Mouse (Mus musculus) hindbrain, embryonic 15.5 days (tissue): ENCODE results near the gene Apba2. TPM values are rescaled to one million over a fixed set of nuclear protein-coding genes. Genes with fewer than 3 reads are reported as not detected.

Experiments used
- ATAC-seq: fragments of 200-750 bp; cut with Nextera tagmentation; 2 replicates; pipeline ENCODE4 v1.8.0; 2017; ENCODE audit warnings: low read depth, moderate number of reproducible peaks, moderate TSS enrichment; ENCODE audit not compliant: low FRiP score
- H3K27ac ChIP-seq: fragments of 300-500 bp; sonication (generic); replicated peaks from 2 replicates; pipeline ENCODE4 v1.5.1; 2015; ENCODE audit warnings: mild to moderate bottlenecking, inconsistent platforms
- H3K27me3 ChIP-seq: fragments of 300-500 bp; sonication (generic); 2 replicates; pipeline ENCODE4 v1.6.1; 2015; ENCODE audit warnings: control low read depth, inconsistent platforms
- H3K36me3 ChIP-seq: fragments of 300-500 bp; sonication (generic); 2 replicates; pipeline ENCODE4 v1.6.1; 2015; ENCODE audit warnings: control low read depth, inconsistent platforms
- H3K4me1 ChIP-seq: fragments of 300-500 bp; sonication (generic); replicated peaks from 2 replicates; pipeline ENCODE4 v1.6.1; 2015; ENCODE audit warnings: control low read depth, inconsistent platforms
- H3K4me2 ChIP-seq: fragments of 300-500 bp; sonication (generic); 2 replicates; pipeline ENCODE4 v1.6.1; 2015; ENCODE audit warnings: moderate library complexity, mild to moderate bottlenecking, inconsistent platforms
- H3K4me3 ChIP-seq: fragments of 300-500 bp; sonication (generic); 2 replicates; pipeline ENCODE4 v1.5.1; 2015; ENCODE audit warnings: mild to moderate bottlenecking, inconsistent platforms
- H3K9ac ChIP-seq: fragments of 300-500 bp; sonication (generic); 2 replicates; pipeline ENCODE4 v1.6.1; 2015; ENCODE audit warnings: inconsistent platforms
- H3K9me3 ChIP-seq: fragments of 300-500 bp; sonication (generic); 2 replicates; pipeline ENCODE4 v1.6.1; 2016; ENCODE audit warnings: control low read depth, inconsistent platforms
- WGBS: fragments of 180-500 bp; shearing (Covaris S2); methylation state at CpG from one replicate; pipeline ENCODE4 v1.1.7; 2015; 5-methylcytosine and 5-hydroxymethylcytosine counted together
- polyA plus RNA-seq: library from polyadenylated mRNA; unstranded; fragments of >200 nt; fragmentation: Nextera tagmentation; extraction: Ambion mirVana; gene quantifications from 2 replicates; pipeline ENCODE4 v1.2.1, GENCODE M21; 2015

Gene Apba2
- polyA plus RNA-seq, 1 experiment from 2014 or later = 175 TPM

GRCm38 (mm10) chr7:64640651-64641050, 139.1 kb downstream of the Apba2 start:
- 0 out of 2 replicates have a peak, but pooled peaks have one; percentile 30 for ATAC-seq
- H3K4me2 ChIP-seq = no peak overlapping the region
- no peak overlapping the region for H3K9ac ChIP-seq
- H3K9me3 ChIP-seq = no peaks in the 10 kb centered on the region
- H3K36me3 ChIP-seq = no peaks in the 10 kb centered on the region
- H3K27ac ChIP-seq = no peak overlapping the region
- 0 out of 2 replicates have a peak, but pooled peaks cover 3% of the 10 kb centered on the region for H3K4me1 ChIP-seq
- H3K27me3 ChIP-seq = no peaks in the 10 kb centered on the region
- no peak overlapping the region for H3K4me3 ChIP-seq
- 92% methylated on average over 3 of the region's 3 CpGs for WGBS

GRCm38 (mm10) chr7:64642903-64643302, 141.4 kb downstream of the Apba2 start:
- Histone ChIP-seq H3K4me2 (no peak overlapping the region), H3K4me1 (0 out of 2 replicates have a peak, but pooled peaks cover 3% of the 10 kb centered on the region), H3K27me3 (no peaks in the 10 kb centered on the region), H3K9me3 (no peaks in the 10 kb centered on the region), H3K27ac (no peak overlapping the region), H3K36me3 (no peaks in the 10 kb centered on the region), H3K9ac (no peak overlapping the region), H3K4me3 (no peak overlapping the region)
- WGBS = 52% methylated on average over 1 of the region's 1 CpGs
- no peak for ATAC-seq

- Histone ChIP-seq H3K9me3 (no peaks in the 10 kb centered on the region), H3K4me2 (no peak overlapping the region), H3K36me3 (no peaks in the 10 kb centered on the region), H3K27me3 (no peaks in the 10 kb centered on the region), H3K9ac (no peak overlapping the region), H3K27ac (no peak overlapping the region), H3K4me1 (peaks cover 11% of the 10 kb centered on the region; the same call in 1 of the 2 replicates), H3K4me3 (no peak overlapping the region)
- 84% methylated on average over 3 of the region's 3 CpGs for WGBS
- ATAC-seq = no peak
Observed at GRCm38 (mm10) chr7:64645458-64645857, 144.0 kb downstream of the Apba2 start.

GRCm38 (mm10) chr7:64646046-64646445, 144.5 kb downstream of the Apba2 start:
- Histone ChIP-seq H3K27ac (no peak overlapping the region), H3K9ac (no peak overlapping the region), H3K27me3 (no peaks in the 10 kb centered on the region), H3K9me3 (no peaks in the 10 kb centered on the region), H3K36me3 (no peaks in the 10 kb centered on the region), H3K4me2 (no peak overlapping the region), H3K4me3 (no peak overlapping the region), H3K4me1 (peaks cover 11% of the 10 kb centered on the region; the same call in 1 of the 2 replicates)
- ATAC-seq = no peak
- 46% methylated on average over 6 of the region's 6 CpGs for WGBS

- WGBS = 56% methylated on average over 10 of the region's 10 CpGs
Observed at GRCm38 (mm10) chr7:64648947-64649607, 147.6 kb downstream of the Apba2 start.

GRCm38 (mm10) chr7:64651963-64652362, 150.5 kb downstream of the Apba2 start:
- no peaks in the 10 kb centered on the region for H3K9me3 ChIP-seq
- ATAC-seq = no peak
- no peak overlapping the region for H3K27ac ChIP-seq
- H3K27me3 ChIP-seq = no peaks in the 10 kb centered on the region
- H3K4me2 ChIP-seq = no peak overlapping the region
- H3K4me3 ChIP-seq = no peak overlapping the region
- no peak overlapping the region for H3K9ac ChIP-seq
- H3K36me3 ChIP-seq = no peaks in the 10 kb centered on the region
- peaks cover 9% of the 10 kb centered on the region; the same call in 1 of the 2 replicates for H3K4me1 ChIP-seq
- 55% methylated on average over 3 of the region's 3 CpGs for WGBS

More at GRCm38 (mm10) chr7:64648947-64649607, 147.6 kb downstream of the Apba2 start:
- no peaks in the 10 kb centered on the region for H3K27me3 ChIP-seq
- no peaks in the 10 kb centered on the region for H3K36me3 ChIP-seq
- peaks cover 8% of the 10 kb centered on the region; the same call in 1 of the 2 replicates for H3K4me1 ChIP-seq
- H3K9me3 ChIP-seq = no peaks in the 10 kb centered on the region
- H3K27ac ChIP-seq = no peak overlapping the region
- no peak for ATAC-seq
- no peak overlapping the region for H3K4me3 ChIP-seq
- H3K4me2 ChIP-seq = no peak overlapping the region
- H3K9ac ChIP-seq = no peak overlapping the region

- Histone ChIP-seq H3K9ac (no peak overlapping the region), H3K4me3 (no peak overlapping the region), H3K27me3 (no peaks in the 10 kb centered on the region), H3K36me3 (no peaks in the 10 kb centered on the region), H3K4me1 (peaks cover 16% of the 10 kb centered on the region; the same call in 1 of the 2 replicates), H3K27ac (0 out of 2 replicates have a peak overlapping the region, but pooled peaks have one; percentile 30), H3K4me2 (no peak overlapping the region), H3K9me3 (no peaks in the 10 kb centered on the region)
- WGBS = 41% methylated on average over 7 of the region's 7 CpGs
- peak; percentile 38; the same call in 1 of the 2 replicates for ATAC-seq
Observed at GRCm38 (mm10) chr7:64656787-64657186, 155.3 kb downstream of the Apba2 start.

- Histone ChIP-seq H3K27ac (no peak overlapping the region), H3K4me1 (peaks cover 16% of the 10 kb centered on the region; the same call in 1 of the 2 replicates), H3K4me3 (no peak overlapping the region), H3K27me3 (no peaks in the 10 kb centered on the region), H3K9ac (no peak overlapping the region), H3K36me3 (no peaks in the 10 kb centered on the region), H3K4me2 (no peak overlapping the region), H3K9me3 (no peaks in the 10 kb centered on the region)
- 39% methylated on average over 4 of the region's 4 CpGs for WGBS
- ATAC-seq = no peak
Observed at GRCm38 (mm10) chr7:64658914-64659313, 157.4 kb downstream of the Apba2 start.

- H3K4me2 ChIP-seq = no peak overlapping the region
- H3K4me1 ChIP-seq = peaks cover 16% of the 10 kb centered on the region; the same call in 1 of the 2 replicates
- H3K36me3 ChIP-seq = no peaks in the 10 kb centered on the region
- H3K9ac ChIP-seq = no peak overlapping the region
- H3K4me3 ChIP-seq = no peak overlapping the region
- ATAC-seq = no peak
- H3K9me3 ChIP-seq = no peaks in the 10 kb centered on the region
- no peak overlapping the region for H3K27ac ChIP-seq
- 23% methylated on average over 8 of the region's 8 CpGs for WGBS
- H3K27me3 ChIP-seq = no peaks in the 10 kb centered on the region
Observed at GRCm38 (mm10) chr7:64659328-64659727, 157.8 kb downstream of the Apba2 start.

GRCm38 (mm10) chr7:64662506-64662905, 161.0 kb downstream of the Apba2 start:
- Histone ChIP-seq H3K27me3 (no peaks in the 10 kb centered on the region), H3K4me1 (peaks cover 12% of the 10 kb centered on the region; the same call in 1 of the 2 replicates), H3K27ac (no peak overlapping the region), H3K9me3 (no peaks in the 10 kb centered on the region), H3K9ac (no peak overlapping the region), H3K4me2 (no peak overlapping the region), H3K4me3 (no peak overlapping the region), H3K36me3 (no peaks in the 10 kb centered on the region)
- no peak for ATAC-seq
- WGBS = 93% methylated on average over 5 of the region's 5 CpGs

GRCm38 (mm10) chr7:64663600-64663999, 162.1 kb downstream of the Apba2 start:
- WGBS = 91% methylated on average over 3 of the region's 3 CpGs

GRCm38 (mm10) chr7:64665120-64665519, 163.6 kb downstream of the Apba2 start:
- Histone ChIP-seq H3K9ac (no peak overlapping the region), H3K4me2 (no peak overlapping the region), H3K4me3 (no peak overlapping the region), H3K9me3 (no peaks in the 10 kb centered on the region), H3K36me3 (no peaks in the 10 kb centered on the region), H3K27ac (0 out of 2 replicates have a peak overlapping the region, but pooled peaks have one; percentile 1), H3K4me1 (no peaks in the 10 kb centered on the region), H3K27me3 (no peaks in the 10 kb centered on the region)
- WGBS = 69% methylated on average over 7 of the region's 7 CpGs
- ATAC-seq = 0 out of 2 replicates have a peak, but pooled peaks have one; percentile 20

More at GRCm38 (mm10) chr7:64663600-64663999, 162.1 kb downstream of the Apba2 start:
- Histone ChIP-seq H3K4me3 (no peak overlapping the region), H3K4me1 (peaks cover 8% of the 10 kb centered on the region; the same call in 1 of the 2 replicates), H3K27ac (no peak overlapping the region), H3K27me3 (no peaks in the 10 kb centered on the region), H3K9me3 (no peaks in the 10 kb centered on the region), H3K4me2 (no peak overlapping the region), H3K36me3 (no peaks in the 10 kb centered on the region), H3K9ac (no peak overlapping the region)
- no peak for ATAC-seq
